Mouse (Mus musculus): ENCODE data around the gene Rac2. TPM values are rescaled to one million over a fixed set of nuclear protein-coding genes. Genes with fewer than 3 reads are reported as not detected.

Rac2 gene
- polyA plus RNA-seq, 1 experiment from 2014 or later = 6.4 TPM

- H3K27me3 ChIP-seq (ENCODE audit: control insufficient read depth, insufficient read depth, low read length) = no peaks in the 10 kb centered on the region
- TF ChIP-seq EP300 (optimal IDR thresholded peaks at IDR 0.05) (no peak), CTCF (IDR thresholded peaks at IDR 0.05; ENCODE audit: low read depth) (no peak)
These were observed 24.3 kb downstream of the Rac2 start for GRCm38 (mm10) chr15:78548336-78548665.

GRCm38 (mm10) chr15:78547415-78548335 lies 24.9 kb downstream of the Rac2 start:
- H3K4me1 ChIP-seq (replicated peaks; ENCODE audit: control insufficient read depth, insufficient read depth) = no peaks in the 10 kb centered on the region
- no peak overlapping the region for H3K9ac ChIP-seq (ENCODE audit: low read length)
- peak; percentile 63 for DNase-seq (ENCODE audit: low spot score)
- H3K27me3 ChIP-seq (ENCODE audit: control insufficient read depth, insufficient read depth, low read length) = no peaks in the 10 kb centered on the region
- no peak overlapping the region for H3K4me2 ChIP-seq (replicated peaks; ENCODE audit: low read depth)
- 0 out of 2 replicates have a peak, but pooled peaks have one; percentile 32 for ATAC-seq (ENCODE audit: low FRiP score, low TSS enrichment)
- 33% methylated on average over 5 of the region's 5 CpGs for WGBS
- TF ChIP-seq CTCF (IDR thresholded peaks at IDR 0.05; ENCODE audit: low read depth) (peak; percentile 76), EP300 (optimal IDR thresholded peaks at IDR 0.05) (no peak)
- no peaks in the 10 kb centered on the region for H3K36me3 ChIP-seq (ENCODE audit: control insufficient read depth, insufficient read depth, low read length)
- no peaks in the 10 kb centered on the region for H3K9me3 ChIP-seq (ENCODE audit: control insufficient read depth, low read length)
- no peak overlapping the region for H3K4me3 ChIP-seq (ENCODE audit: low read depth, low read length)
- H3K27ac ChIP-seq (replicated peaks) = no peak overlapping the region

More at GRCm38 (mm10) chr15:78548336-78548665, 24.3 kb downstream of the Rac2 start:
- H3K27ac ChIP-seq (replicated peaks) = no peak overlapping the region
- ATAC-seq (ENCODE audit: low FRiP score, low TSS enrichment) = peak; percentile 57; the same call in 1 of the 2 replicates
- no peaks in the 10 kb centered on the region for H3K9me3 ChIP-seq (ENCODE audit: control insufficient read depth, low read length)
- no peaks in the 10 kb centered on the region for H3K36me3 ChIP-seq (ENCODE audit: control insufficient read depth, insufficient read depth, low read length)
- DNase-seq (ENCODE audit: low spot score) = no peak
- WGBS = 29% methylated on average over 3 of the region's 3 CpGs
- no peak overlapping the region for H3K9ac ChIP-seq (ENCODE audit: low read length)
- H3K4me1 ChIP-seq (replicated peaks; ENCODE audit: control insufficient read depth, insufficient read depth) = no peaks in the 10 kb centered on the region
- H3K4me2 ChIP-seq (replicated peaks; ENCODE audit: low read depth) = no peak overlapping the region
- no peak overlapping the region for H3K4me3 ChIP-seq (ENCODE audit: low read depth, low read length)

GRCm38 (mm10) chr15:78546060-78546459 lies 26.5 kb downstream of the Rac2 start:
- Histone ChIP-seq H3K27me3 (ENCODE audit: control insufficient read depth, insufficient read depth, low read length) (no peaks in the 10 kb centered on the region), H3K4me3 (ENCODE audit: low read depth, low read length) (no peak overlapping the region), H3K9ac (ENCODE audit: low read length) (no peak overlapping the region), H3K4me2 (replicated peaks; ENCODE audit: low read depth) (no peak overlapping the region), H3K9me3 (ENCODE audit: control insufficient read depth, low read length) (no peaks in the 10 kb centered on the region), H3K36me3 (ENCODE audit: control insufficient read depth, insufficient read depth, low read length) (no peaks in the 10 kb centered on the region), H3K4me1 (replicated peaks; ENCODE audit: control insufficient read depth, insufficient read depth) (no peaks in the 10 kb centered on the region), H3K27ac (replicated peaks) (no peak overlapping the region)
- 69% methylated on average over 4 of the region's 4 CpGs for WGBS
- DNase-seq (ENCODE audit: low spot score) (no peak), ATAC-seq (ENCODE audit: low FRiP score, low TSS enrichment) (no peak)
- TF ChIP-seq EP300 (optimal IDR thresholded peaks at IDR 0.05) (no peak), CTCF (IDR thresholded peaks at IDR 0.05; ENCODE audit: low read depth) (no peak)

- 10% methylated on average over 14 of the region's 14 CpGs for WGBS
- H3K4me1 ChIP-seq (replicated peaks; ENCODE audit: control insufficient read depth, insufficient read depth) = no peaks in the 10 kb centered on the region
- no peak for ATAC-seq (ENCODE audit: low FRiP score, low TSS enrichment)
- H3K4me3 ChIP-seq (ENCODE audit: low read depth, low read length) = no peak within 1 kb of the TSS
- H3K36me3 ChIP-seq (ENCODE audit: control insufficient read depth, insufficient read depth, low read length) = no peaks in the 10 kb centered on the region
- TF ChIP-seq CTCF (IDR thresholded peaks at IDR 0.05; ENCODE audit: low read depth) (no peak), EP300 (optimal IDR thresholded peaks at IDR 0.05) (no peak)
- no peaks in the 10 kb centered on the region for H3K9me3 ChIP-seq (ENCODE audit: control insufficient read depth, low read length)
- H3K27me3 ChIP-seq (ENCODE audit: control insufficient read depth, insufficient read depth, low read length) = no peaks in the 10 kb centered on the region
- no peak within 1 kb of the TSS for H3K27ac ChIP-seq (replicated peaks)
- H3K9ac ChIP-seq (ENCODE audit: low read length) = no peak within 1 kb of the TSS
- DNase-seq (ENCODE audit: low spot score) = no peak
- 0 out of 2 replicates have a peak within 1 kb of the TSS, but pooled peaks have one; percentile 5 for H3K4me2 ChIP-seq (replicated peaks; ENCODE audit: low read depth)
These were observed 28.0 kb downstream of the Rac2 start, which contains the start of gene Sstr3 for GRCm38 (mm10) chr15:78544561-78545001. Gene Sstr3, minus strand, starts transcription at chr15:78544685.

- H3K36me3 ChIP-seq (ENCODE audit: control insufficient read depth, insufficient read depth, low read length) = no peaks in the 10 kb centered on the region
- no peak overlapping the region for H3K27ac ChIP-seq (replicated peaks)
- H3K4me1 ChIP-seq (replicated peaks; ENCODE audit: control insufficient read depth, insufficient read depth) = no peaks in the 10 kb centered on the region
- H3K4me3 ChIP-seq (ENCODE audit: low read depth, low read length) = no peak overlapping the region
- DNase-seq (ENCODE audit: low spot score) (no peak), ATAC-seq (ENCODE audit: low FRiP score, low TSS enrichment) (no peak)
- no peaks in the 10 kb centered on the region for H3K27me3 ChIP-seq (ENCODE audit: control insufficient read depth, insufficient read depth, low read length)
- no peaks in the 10 kb centered on the region for H3K9me3 ChIP-seq (ENCODE audit: control insufficient read depth, low read length)
- TF ChIP-seq EP300 (optimal IDR thresholded peaks at IDR 0.05) (no peak), CTCF (IDR thresholded peaks at IDR 0.05; ENCODE audit: low read depth) (no peak)
- no peak overlapping the region for H3K9ac ChIP-seq (ENCODE audit: low read length)
- no peak overlapping the region for H3K4me2 ChIP-seq (replicated peaks; ENCODE audit: low read depth)
- 72% methylated on average over 15 of the region's 15 CpGs for WGBS
These were observed 28.5 kb downstream of the Rac2 start for GRCm38 (mm10) chr15:78544041-78544440.

GRCm38 (mm10) chr15:78542767-78543303 lies 29.7 kb downstream of the Rac2 start:
- 57% methylated on average over 7 of the region's 7 CpGs for WGBS
- no peak for DNase-seq (ENCODE audit: low spot score)
- ATAC-seq (ENCODE audit: low FRiP score, low TSS enrichment) = no peak
- Histone ChIP-seq H3K27ac (replicated peaks) (no peak overlapping the region), H3K9me3 (ENCODE audit: control insufficient read depth, low read length) (no peaks in the 10 kb centered on the region), H3K36me3 (ENCODE audit: control insufficient read depth, insufficient read depth, low read length) (no peaks in the 10 kb centered on the region), H3K9ac (ENCODE audit: low read length) (no peak overlapping the region), H3K4me2 (replicated peaks; ENCODE audit: low read depth) (no peak overlapping the region), H3K4me3 (ENCODE audit: low read depth, low read length) (no peak overlapping the region), H3K27me3 (ENCODE audit: control insufficient read depth, insufficient read depth, low read length) (no peaks in the 10 kb centered on the region), H3K4me1 (replicated peaks; ENCODE audit: control insufficient read depth, insufficient read depth) (no peaks in the 10 kb centered on the region)
- TF ChIP-seq CTCF (IDR thresholded peaks at IDR 0.05; ENCODE audit: low read depth) = no peak
- no peak for TF ChIP-seq EP300 (optimal IDR thresholded peaks at IDR 0.05)

All from stomach, postnatal 0 days (tissue).